Mouse (Mus musculus): ENCODE data around the gene Med13l.
A peak's percentile ranks its signal among the peaks of the same experiment; 100 is the strongest.

The Med13l gene

GRCm38 (mm10) chr5:118658256-118658837 lies 97.9 kb downstream of the Med13l start:
- no peak for DNase-seq (ENCODE audit: low spot score)

GRCm38 (mm10) chr5:118659713-118660112 lies 99.2 kb downstream of the Med13l start:
- DNase-seq (ENCODE audit: low spot score) = peak; percentile 62

GRCm38 (mm10) chr5:118661751-118662150 lies 101.3 kb downstream of the Med13l start:
- DNase-seq (ENCODE audit: low spot score) = no peak

- DNase-seq (ENCODE audit: low spot score) = peak; percentile 34
Observed at GRCm38 (mm10) chr5:118663999-118664398, 103.5 kb downstream of the Med13l start.

- DNase-seq (ENCODE audit: low spot score) = no peak
Observed at GRCm38 (mm10) chr5:118665023-118665422, 104.5 kb downstream of the Med13l start.

- DNase-seq (ENCODE audit: low spot score) = no peak
Observed at GRCm38 (mm10) chr5:118666437-118667207, 106.1 kb downstream of the Med13l start.

- DNase-seq (ENCODE audit: low spot score) = no peak
Observed at GRCm38 (mm10) chr5:118667863-118668262, 107.4 kb downstream of the Med13l start.

GRCm38 (mm10) chr5:118668931-118669330 lies 108.5 kb downstream of the Med13l start:
- DNase-seq (ENCODE audit: low spot score) = no peak

GRCm38 (mm10) chr5:118672111-118672510 lies 111.6 kb downstream of the Med13l start:
- no peak for DNase-seq (ENCODE audit: low spot score)

GRCm38 (mm10) chr5:118673859-118674258 lies 113.4 kb downstream of the Med13l start:
- DNase-seq (ENCODE audit: low spot score) = no peak

- DNase-seq (ENCODE audit: low spot score) = no peak
Observed at GRCm38 (mm10) chr5:118674321-118674720, 113.8 kb downstream of the Med13l start.

GRCm38 (mm10) chr5:118675697-118676096 lies 115.2 kb downstream of the Med13l start:
- DNase-seq (ENCODE audit: low spot score) = no peak

GRCm38 (mm10) chr5:118676151-118676918 lies 115.9 kb downstream of the Med13l start:
- DNase-seq (ENCODE audit: low spot score) = no peak

GRCm38 (mm10) chr5:118679283-118679835 lies 118.9 kb downstream of the Med13l start:
- DNase-seq (ENCODE audit: low spot score) = no peak

GRCm38 (mm10) chr5:118680853-118681252 lies 120.4 kb downstream of the Med13l start:
- DNase-seq (ENCODE audit: low spot score) = no peak

- DNase-seq (ENCODE audit: low spot score) = no peak
Observed at GRCm38 (mm10) chr5:118682007-118682406, 121.5 kb downstream of the Med13l start.

- DNase-seq (ENCODE audit: low spot score) = no peak
Observed at GRCm38 (mm10) chr5:118685145-118685544, 124.7 kb downstream of the Med13l start.

- no peak for DNase-seq (ENCODE audit: low spot score)
Observed at GRCm38 (mm10) chr5:118686021-118686420, 125.5 kb downstream of the Med13l start.

- no peak for DNase-seq (ENCODE audit: low spot score)
Observed at GRCm38 (mm10) chr5:118688886-118689835, 128.7 kb downstream of the Med13l start.

GRCm38 (mm10) chr5:118691025-118691709 lies 130.7 kb downstream of the Med13l start:
- DNase-seq (ENCODE audit: low spot score) = no peak

- DNase-seq (ENCODE audit: low spot score) = no peak
Observed at GRCm38 (mm10) chr5:118691710-118692040, 131.2 kb downstream of the Med13l start.

All from ovary, adult 18-20 months (tissue).